Mouse (Mus musculus) testis, adult 2 months (tissue): ENCODE data around the gene Wdr34.

ENCODE experiments used
- CTCF ChIP-seq: fragments of 200-500 bp; IDR thresholded peaks from 2 replicates; pipeline ENCODE4 v1.5.1; 2012; ENCODE audit warnings: low read depth, mild to moderate bottlenecking, inconsistent platforms, low read length, moderate library complexity; ENCODE audit not compliant: control insufficient read depth, insufficient read depth, insufficient replicate concordance
- POLR2A ChIP-seq: fragments of 200-500 bp; IDR thresholded peaks from 2 replicates; pipeline ENCODE4 v1.6.1; 2012; ENCODE audit warnings: low read depth, mild to moderate bottlenecking, inconsistent platforms, low read length, moderate library complexity; ENCODE audit not compliant: control insufficient read depth

DNA sequence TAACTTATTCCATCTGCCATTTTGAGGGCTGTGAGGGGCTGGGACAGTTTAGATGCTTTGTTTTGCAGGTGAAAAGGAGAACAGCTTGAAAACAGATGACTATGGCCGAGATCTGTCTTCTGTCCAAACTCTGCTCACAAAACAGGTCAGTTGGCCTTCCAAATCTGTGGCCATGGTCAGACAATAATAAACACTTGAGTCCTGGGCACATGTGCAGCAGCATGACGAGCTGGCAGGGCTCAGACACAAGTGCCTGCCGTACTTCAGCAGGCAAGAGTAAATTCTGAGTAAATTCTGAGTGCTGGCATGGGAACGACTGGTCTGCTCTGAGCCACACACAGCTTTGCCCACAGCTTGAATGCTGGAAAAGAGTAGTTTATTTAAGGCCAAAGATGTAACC is 23.2 kb downstream of the Wdr34 start:
- no peak for TF ChIP-seq CTCF
- TF ChIP-seq POLR2A: no peak
